Mouse (Mus musculus) G1E (cell line): ENCODE measurements around the gene Keap1. TPM values are rescaled to one million over a fixed set of nuclear protein-coding genes. Genes with fewer than 3 reads are reported as not detected.
"Not testable (repeated sequence)": the region's sequence is repeated elsewhere in the genome, so short reads cannot be mapped to it uniquely, and the experiment has no call there.

Experiments used
- ATAC-seq: 2 replicates; pipeline ENCODE4 v1.8.0; 2016; ENCODE audit warnings: mild to moderate bottlenecking; ENCODE audit not compliant: insufficient number of reproducible peaks, poor library complexity, low FRiP score, severe bottlenecking; ENCODE audit errors: extremely low read depth
- DNase-seq: peaks from one replicate; pipeline ENCODE4 v3.0.0; 2012; ENCODE audit warnings: low spot score
- H3K27me3 ChIP-seq: 2 replicates; pipeline ENCODE4 v1.6.1; 2012; ENCODE audit warnings: mild to moderate bottlenecking, low read length, inconsistent platforms; ENCODE audit not compliant: insufficient read depth
- H3K36me3 ChIP-seq: replicated peaks from 2 replicates; pipeline ENCODE3; 2012; ENCODE audit warnings: mild to moderate bottlenecking, inconsistent platforms
- H3K4me1 ChIP-seq: 2 replicates; pipeline ENCODE4 v1.6.1; 2012; ENCODE audit warnings: low read depth, low read length, inconsistent platforms, mixed read lengths; ENCODE audit not compliant: insufficient read depth
- H3K4me3 ChIP-seq: 2 replicates; pipeline ENCODE4 v1.5.1; 2012; ENCODE audit warnings: low read depth, mild to moderate bottlenecking, inconsistent platforms, low read length, moderate library complexity, mixed read lengths
- H3K9me3 ChIP-seq: replicated peaks from 2 replicates; pipeline ENCODE4 v1.6.1; 2012; ENCODE audit warnings: inconsistent platforms
- CTCF ChIP-seq: IDR thresholded peaks from 2 replicates; pipeline ENCODE4 v1.5.1; 2012; ENCODE audit warnings: low read depth, low read length, inconsistent platforms, mixed read lengths
- GATA1 ChIP-seq: IDR thresholded peaks from 2 replicates; pipeline ENCODE4 v1.6.1; 2012; ENCODE audit warnings: borderline replicate concordance, low read length, inconsistent platforms, mixed read lengths
- GATA2 ChIP-seq: IDR thresholded peaks from 2 replicates; pipeline ENCODE4 v1.6.1; 2012; ENCODE audit warnings: low read depth, low read length, inconsistent platforms, borderline replicate concordance
- POLR2AphosphoS5 ChIP-seq: IDR thresholded peaks from 2 replicates; pipeline ENCODE4 v1.6.1; 2012; ENCODE audit warnings: low read depth, low read length, inconsistent platforms; ENCODE audit not compliant: insufficient replicate concordance
- TAL1 ChIP-seq: conservative IDR thresholded peaks from 2 replicates; pipeline ENCODE4 v1.6.1; 2012; ENCODE audit warnings: low read depth, low read length, inconsistent platforms, mixed read lengths
- polyA plus RNA-seq: library from polyadenylated mRNA; stranded (reverse); fragments of >175 nt; gene quantifications from 2 replicates; pipeline ENCODE4 v1.2.3, GENCODE M21; 2012
- total RNA-seq, 2 experiments: library from RNA; stranded (forward) in 1 of 2; stranded (reverse) in 1 of 2; fragments of 200-1000 nt in 1 of 2; fragments of >200 nt in 1 of 2; fragmentation: Nextera tagmentation in 1 of 2; gene quantifications; 2 replicates each; pipeline ENCODE4 v1.2.3; 2014 to 2017

Gene Keap1
- total and polyA plus RNA-seq, 3 experiments, result 21.3 to 73.3 (median 46.4) TPM

GRCm38 (mm10) chr9:21265000-21265561, 25.9 kb upstream of the Keap1 start, which contains the start of gene Atg4d:
Atg4d (plus strand) TSS chr9:21265293.
- ATAC-seq (peak; percentile 96), DNase-seq (peak; percentile 98)
- H3K4me3 ChIP-seq, result peak within 1 kb of the TSS; percentile 90
- peaks cover 52% of the 10 kb centered on the region for H3K4me1 ChIP-seq
- no peak for TF ChIP-seq GATA1
- TF ChIP-seq POLR2AphosphoS5, result no peak
- TF ChIP-seq TAL1, result no peak
- no peak for TF ChIP-seq CTCF
- no peak for TF ChIP-seq GATA2
- H3K27me3 ChIP-seq, result no peaks in the 10 kb centered on the region
- H3K9me3 ChIP-seq, result no peaks in the 10 kb centered on the region
- peaks cover 38% of the 10 kb centered on the region for H3K36me3 ChIP-seq

GRCm38 (mm10) chr9:21264272-21264999, 25.3 kb upstream of the Keap1 start:
- Histone ChIP-seq H3K36me3 (peaks cover 32% of the 10 kb centered on the region), H3K9me3 (no peaks in the 10 kb centered on the region), H3K4me3 (peak overlapping the region; percentile 90), H3K4me1 (peaks cover 54% of the 10 kb centered on the region), H3K27me3 (no peaks in the 10 kb centered on the region)
- TF ChIP-seq POLR2AphosphoS5, result no peak
- peak; percentile 40; the same call in 1 of the 2 replicates for TF ChIP-seq TAL1
- ATAC-seq (peak; percentile 19), DNase-seq (peak; percentile 34)

DNA sequence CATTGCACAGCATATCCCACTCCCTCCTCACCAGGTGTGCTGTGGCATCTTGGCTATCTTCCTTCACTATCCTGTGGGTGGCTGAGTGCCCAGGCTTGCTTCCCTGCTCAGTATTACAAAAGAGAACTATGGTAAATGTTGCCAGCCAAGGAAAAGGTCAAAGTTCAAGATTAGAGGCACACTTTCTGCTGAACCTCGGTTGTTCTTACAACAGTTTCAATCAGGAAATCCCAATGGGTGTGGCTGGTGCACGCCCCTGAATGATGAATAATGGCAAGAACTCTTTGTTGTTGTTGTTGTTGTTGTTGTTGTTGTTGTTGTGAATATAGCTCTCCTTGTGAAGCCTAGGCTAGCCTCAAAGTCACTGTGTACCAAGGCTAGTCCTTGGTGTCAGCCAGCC, 22.7 kb upstream of the Keap1 start:
- DNase-seq (no peak), ATAC-seq (no peak)
- Histone ChIP-seq H3K27me3 (0 out of 2 replicates have a peak, but pooled peaks cover 2% of the 10 kb centered on the region), H3K4me1 (peaks cover 48% of the 10 kb centered on the region), H3K9me3 (no peaks in the 10 kb centered on the region), H3K4me3 (no peak overlapping the region), H3K36me3 (peaks cover 7% of the 10 kb centered on the region)
- TF ChIP-seq GATA1 (no peak), POLR2AphosphoS5 (no peak), CTCF (no peak), TAL1 (no peak), GATA2 (no peak)

DNA sequence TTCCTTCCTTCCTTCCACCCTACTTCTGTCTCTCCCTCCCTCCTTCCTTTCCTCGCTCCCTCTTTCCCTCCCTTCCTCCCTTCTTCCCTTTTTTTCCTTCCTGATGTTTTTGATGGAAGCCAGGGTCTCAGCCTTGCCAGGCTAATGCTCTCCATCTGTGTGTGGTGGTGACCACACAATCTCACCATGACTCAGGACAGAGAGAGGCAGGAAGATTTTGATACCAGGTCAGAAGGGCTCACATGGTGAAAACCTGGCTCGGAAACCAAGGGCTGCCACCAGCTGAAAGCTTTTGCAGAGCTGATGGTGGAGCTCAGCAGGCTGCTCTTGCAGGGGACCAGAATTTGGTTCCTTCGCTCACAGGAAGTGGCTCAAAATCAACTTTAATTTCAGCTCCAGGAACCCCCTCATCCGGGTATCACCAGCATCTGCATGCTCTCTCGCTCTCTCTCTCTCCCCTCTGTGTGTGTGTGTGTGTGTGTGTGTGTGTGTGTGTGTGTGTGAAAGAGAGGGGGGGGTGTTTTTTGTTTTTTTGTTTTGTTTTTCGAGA, 21.4 kb upstream of the Keap1 start:
- H3K4me1 ChIP-seq, result peaks cover 35% of the 10 kb centered on the region
- 0 out of 2 replicates have a peak, but pooled peaks cover 7% of the 10 kb centered on the region for H3K27me3 ChIP-seq
- H3K9me3 ChIP-seq, result no peaks in the 10 kb centered on the region

GRCm38 (mm10) chr9:21256349-21256748, 17.2 kb upstream of the Keap1 start:
- Histone ChIP-seq H3K27me3 (peaks cover 39% of the 10 kb centered on the region), H3K4me1 (peaks cover 21% of the 10 kb centered on the region; the same call in 1 of the 2 replicates)
- not testable (repeated sequence) for H3K9me3 ChIP-seq, ATAC-seq, H3K4me3 ChIP-seq, H3K36me3 ChIP-seq, DNase-seq

More for the DNA sequence above, 21.4 kb upstream of the Keap1 start:
- H3K36me3 ChIP-seq, result no peaks in the 10 kb centered on the region
- DNase-seq, result no peak
- ATAC-seq, result no peak
- H3K4me3 ChIP-seq, result no peak overlapping the region
- no peak for TF ChIP-seq CTCF
- TF ChIP-seq TAL1, result no peak
- TF ChIP-seq GATA2, result no peak
- no peak for TF ChIP-seq POLR2AphosphoS5
- TF ChIP-seq GATA1, result no peak

GRCm38 (mm10) chr9:21254690-21255089, 15.5 kb upstream of the Keap1 start:
- no peak for DNase-seq
- H3K27me3 ChIP-seq, result peaks cover 55% of the 10 kb centered on the region
- H3K4me3 ChIP-seq, result no peak overlapping the region; the same call in 1 of the 2 replicates
- TF ChIP-seq TAL1 (no peak), CTCF (no peak), GATA2 (no peak), GATA1 (no peak), POLR2AphosphoS5 (no peak)
- no peaks in the 10 kb centered on the region for H3K36me3 ChIP-seq
- H3K4me1 ChIP-seq, result peaks cover 29% of the 10 kb centered on the region
- no peaks in the 10 kb centered on the region for H3K9me3 ChIP-seq
- no peak for ATAC-seq
